ENCODE assay signal across 9 mouse cellular contexts in the genomic region with DNA sequence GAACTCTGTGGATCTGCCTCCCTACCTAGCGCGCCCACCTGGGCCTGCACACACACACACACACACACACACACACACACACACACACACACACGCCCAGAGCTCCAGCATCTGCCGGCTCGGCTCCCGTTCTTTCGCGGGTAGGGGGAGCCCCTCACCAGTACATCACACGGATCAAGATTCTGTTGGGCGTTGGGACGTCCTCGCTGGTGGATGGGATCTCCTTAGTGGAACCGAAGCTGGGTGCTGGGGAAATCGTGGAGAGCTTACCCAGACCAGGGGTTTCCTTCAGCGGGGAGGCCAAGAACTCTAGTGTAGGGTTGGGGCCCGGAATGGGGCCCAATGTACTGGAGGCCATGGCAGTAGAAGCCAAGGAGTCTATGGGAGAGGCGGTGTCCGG. TPM values are rescaled to one million over a fixed set of nuclear protein-coding genes. Genes with fewer than 3 reads are reported as not detected.
A peak's percentile ranks its signal among the peaks of the same experiment; 100 is the strongest.
DNase-seq lines count a peak whose midpoint lies in the region; ATAC-seq lines count a peak whose summit lies in the region.
"Had no signal": no experiment of that assay in that cellular context is flagged by ENCODE, and none has a peak within 500 bp of the region (broad histone marks: within the 10 kb centered on the region; RNA-seq: fewer than 3 reads in every experiment).

No protein-coding gene starts in this region.

- DNase-seq in left cerebral cortex, postnatal 4 days: peak; percentile 57
- DNase-seq in left cerebral cortex, postnatal 36 days (ENCODE audit: low spot score in 2 of 2): no peak
- peak; percentile 45 for DNase-seq in embryo, embryonic 9.5 days (ENCODE audit: extremely low spot score)
- DNase-seq in ovary, adult 18-20 months (ENCODE audit: low spot score): no peak
- no peak for DNase-seq in cerebellum, adult 8-10 months
- DNase-seq in adrenal gland, postnatal 25 days: no peak

- peak overlapping the region; percentile 59; the same call in 1 of the 2 replicates for H3K9ac ChIP-seq in hindbrain, embryonic 16.5 days (ENCODE audit: low read depth, low read length)
- H3K9ac ChIP-seq in neural tube, embryonic 12.5 days: peak overlapping the region; percentile 44; the same call in 1 of the 2 replicates

- intact Hi-C loops in left cerebral cortex, postnatal 4 days (cut with DNase I): no loop called here
- intact Hi-C loops in left cerebral cortex, postnatal 36 days (cut with DNase I): no loop called here

- peak overlapping the region; percentile 53 for H3K4me2 ChIP-seq in hindbrain, embryonic 16.5 days (ENCODE audit: low read length)
- H3K4me2 ChIP-seq in neural tube, embryonic 12.5 days (replicated peaks): peak overlapping the region; percentile 60

- H3K27ac ChIP-seq in hindbrain, embryonic 16.5 days (ENCODE audit: low read depth, low read length): no peak overlapping the region
- no peak overlapping the region for H3K27ac ChIP-seq in neural tube, embryonic 12.5 days

- no peaks in the 10 kb centered on the region for H3K9me3 ChIP-seq in hindbrain, embryonic 16.5 days (ENCODE audit: control insufficient read depth, low read length)
- no peaks in the 10 kb centered on the region for H3K9me3 ChIP-seq in neural tube, embryonic 12.5 days

- no peak for ATAC-seq in hindbrain, embryonic 16.5 days
- no peak for ATAC-seq in neural tube, embryonic 12.5 days (ENCODE audit: low FRiP score, low read depth)

- H3K27me3 ChIP-seq in hindbrain, embryonic 16.5 days (replicated peaks; ENCODE audit: control insufficient read depth, insufficient read depth, low read length): peaks cover 19% of the 10 kb centered on the region
- H3K27me3 ChIP-seq in neural tube, embryonic 12.5 days (replicated peaks): peaks cover 50% of the 10 kb centered on the region

- 1% methylated on average over 16 of the region's 18 CpGs for WGBS in hindbrain, embryonic 16.5 days
- under 1% methylated on average over 16 of the region's 18 CpGs for WGBS in neural tube, embryonic 12.5 days

- no peaks in the 10 kb centered on the region for H3K36me3 ChIP-seq in hindbrain, embryonic 16.5 days (ENCODE audit: control insufficient read depth, insufficient read depth, low read length)
- peaks cover 4% of the 10 kb centered on the region; the same call in 1 of the 2 replicates for H3K36me3 ChIP-seq in neural tube, embryonic 12.5 days

- H3K4me1 ChIP-seq in hindbrain, embryonic 16.5 days (ENCODE audit: control insufficient read depth, insufficient read depth, low read depth, low read length): peaks cover 11% of the 10 kb centered on the region
- H3K4me1 ChIP-seq in neural tube, embryonic 12.5 days: peaks cover 34% of the 10 kb centered on the region

- H3K4me3 ChIP-seq in hindbrain, embryonic 16.5 days (ENCODE audit: low read length): peak overlapping the region; percentile 36
- H3K4me3 ChIP-seq in neural tube, embryonic 12.5 days: peak overlapping the region; percentile 27

RNA-seq across cellular contexts. Expression of a gene that starts 0.8 kb away (rescaled TPM):
- 1 to 10 TPM; 1.1 to 1.3 TPM for total RNA-seq in left cerebral cortex, postnatal 4 days (2021)
- total RNA-seq in left cerebral cortex, postnatal 36 days (2021): under 1 TPM; 0.43 to 0.44 TPM
- polyA plus RNA-seq in hindbrain, embryonic 16.5 days (2015; fragmentation: Nextera tagmentation; extraction: Ambion mirVana): 1.7 and 3.1 TPM in 2 replicates
- polyA plus RNA-seq in neural tube, embryonic 12.5 days (2016; fragmentation: Nextera tagmentation; extraction: Ambion mirVana): 0.68 and 1.1 TPM in 2 replicates
- not detected in 2 replicates for total RNA-seq in adrenal gland, postnatal 25 days (2021)
- polyA plus RNA-seq: thymus, postnatal 0 days had no signal

RNA-seq across cellular contexts. Expression of a gene that starts 11.9 kb away (rescaled TPM):
- total RNA-seq in left cerebral cortex, postnatal 4 days (2021): 1 to 10 TPM; 6.9 to 8.1 TPM
- total RNA-seq in left cerebral cortex, postnatal 36 days (2021): 1 to 10 TPM; 1.4 to 1.8 TPM
- 18.6 and 19.2 TPM in 2 replicates for polyA plus RNA-seq in hindbrain, embryonic 16.5 days (2015; fragmentation: Nextera tagmentation; extraction: Ambion mirVana)
- polyA plus RNA-seq in neural tube, embryonic 12.5 days (2016; fragmentation: Nextera tagmentation; extraction: Ambion mirVana): 80.4 and 82.2 TPM in 2 replicates
- not detected in 2 replicates for total RNA-seq in adrenal gland, postnatal 25 days (2021)

RNA-seq across cellular contexts. Expression of a gene that starts 12.6 kb away (rescaled TPM):
- total RNA-seq in left cerebral cortex, postnatal 4 days (2021): 10 to 100 TPM; 44.2 to 46.9 TPM
- total RNA-seq in left cerebral cortex, postnatal 36 days (2021): 10 to 100 TPM; 33.3 to 37.8 TPM
- polyA plus RNA-seq in hindbrain, embryonic 16.5 days (2015; fragmentation: Nextera tagmentation; extraction: Ambion mirVana): 33.5 and 36.3 TPM in 2 replicates
- polyA plus RNA-seq in neural tube, embryonic 12.5 days (2016; fragmentation: Nextera tagmentation; extraction: Ambion mirVana): 29.8 and 30.7 TPM in 2 replicates
- 19.2 and 21.1 TPM in 2 replicates for total RNA-seq in adrenal gland, postnatal 25 days (2021)

RNA-seq across cellular contexts. Expression of a gene that starts 21.7 kb away (rescaled TPM):
- total RNA-seq in left cerebral cortex, postnatal 4 days (2021): 10 to 100 TPM; 59.7 to 66.7 TPM
- total RNA-seq in left cerebral cortex, postnatal 36 days (2021): 10 to 100 TPM; 44.1 to 46.3 TPM
- 131 and 142 TPM in 2 replicates for polyA plus RNA-seq in hindbrain, embryonic 16.5 days (2015; fragmentation: Nextera tagmentation; extraction: Ambion mirVana)
- 174 and 180 TPM in 2 replicates for polyA plus RNA-seq in neural tube, embryonic 12.5 days (2016; fragmentation: Nextera tagmentation; extraction: Ambion mirVana)
- 72.0 and 81.3 TPM in 2 replicates for total RNA-seq in adrenal gland, postnatal 25 days (2021)

RNA-seq across cellular contexts. Expression of a gene that starts 22.5 kb away (rescaled TPM):
- total RNA-seq in left cerebral cortex, postnatal 4 days (2021): 10 to 100 TPM; 73.3 to 78.0 TPM
- 10 to 100 TPM; 59.9 to 66.6 TPM for total RNA-seq in left cerebral cortex, postnatal 36 days (2021)
- polyA plus RNA-seq in hindbrain, embryonic 16.5 days (2015; fragmentation: Nextera tagmentation; extraction: Ambion mirVana): 2.9 and 3.7 TPM in 2 replicates
- 27.7 and 31.9 TPM in 2 replicates for polyA plus RNA-seq in neural tube, embryonic 12.5 days (2016; fragmentation: Nextera tagmentation; extraction: Ambion mirVana)
- total RNA-seq in adrenal gland, postnatal 25 days (2021): 22.5 and 26.6 TPM in 2 replicates

Comparison
In these comparisons a context has a peak if more than half of its experiments do, and no peak if none do; other contexts are left out.
1. DNase-seq: peak in left cerebral cortex, postnatal 4 days (single experiment) and embryo, embryonic 9.5 days (single experiment); none in left cerebral cortex, postnatal 36 days (0 of 2), ovary, adult 18-20 months (single experiment), cerebellum, adult 8-10 months (single experiment) and adrenal gland, postnatal 25 days (single experiment).